Mouse (Mus musculus) G1E (cell line): Measurements from ENCODE around the gene 4930430F08Rik.

Source experiments
- CTCF ChIP-seq: IDR thresholded peaks from 2 replicates; pipeline ENCODE4 v1.5.1; 2012; ENCODE audit warnings: low read depth, low read length, inconsistent platforms, mixed read lengths
- GATA2 ChIP-seq: IDR thresholded peaks from 2 replicates; pipeline ENCODE4 v1.6.1; 2012; ENCODE audit warnings: low read depth, low read length, inconsistent platforms, borderline replicate concordance
- POLR2AphosphoS5 ChIP-seq: IDR thresholded peaks from 2 replicates; pipeline ENCODE4 v1.6.1; 2012; ENCODE audit warnings: low read depth, low read length, inconsistent platforms; ENCODE audit not compliant: insufficient replicate concordance

DNA sequence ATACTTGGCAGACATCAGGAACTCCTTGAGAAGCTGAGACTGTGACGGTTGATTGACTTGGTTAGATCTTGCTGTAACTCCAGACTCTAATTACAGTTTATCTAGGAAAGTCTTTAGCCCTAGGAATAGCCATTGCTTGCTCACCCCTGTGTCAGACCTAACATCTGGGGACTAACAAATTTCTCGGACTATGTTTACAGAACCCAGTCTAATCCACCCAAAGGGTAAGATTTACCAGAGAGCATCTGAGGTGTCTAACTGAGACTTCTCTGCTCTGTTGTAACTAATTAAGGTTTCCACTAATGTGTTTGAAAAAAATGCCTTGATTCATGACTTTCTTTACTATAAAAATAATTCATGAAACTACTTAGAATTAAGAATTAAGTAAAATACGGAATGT lies 32.3 kb upstream of the 4930430F08Rik start:
- TF ChIP-seq CTCF: no peak
- no peak for TF ChIP-seq POLR2AphosphoS5
- TF ChIP-seq GATA2: no peak
